Mouse (Mus musculus): Measurements from ENCODE around the gene Tuba1b.

Gene Tuba1b

DNA sequence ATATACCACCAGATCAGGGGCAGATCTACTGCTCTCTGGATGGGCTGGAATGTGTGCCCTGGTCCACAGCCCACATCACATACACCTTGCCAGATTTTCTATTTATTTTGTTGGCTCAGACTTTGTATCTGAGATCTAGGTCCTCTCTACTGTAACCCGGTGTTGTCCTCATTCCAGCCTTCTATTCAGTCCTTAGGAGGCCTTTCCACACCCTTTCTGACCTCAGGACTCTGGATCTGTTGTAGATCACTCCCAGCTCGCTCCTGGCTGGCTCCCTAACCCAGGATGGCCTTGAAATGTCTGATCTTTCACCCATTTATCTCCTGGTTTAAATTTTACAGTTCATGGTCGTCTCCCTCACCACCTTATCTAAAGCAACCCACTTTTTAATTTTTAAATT, 9.7 kb downstream of the Tuba1b start:
- WGBS, result 90% methylated on average over 3 of the region's 3 CpGs

DNA sequence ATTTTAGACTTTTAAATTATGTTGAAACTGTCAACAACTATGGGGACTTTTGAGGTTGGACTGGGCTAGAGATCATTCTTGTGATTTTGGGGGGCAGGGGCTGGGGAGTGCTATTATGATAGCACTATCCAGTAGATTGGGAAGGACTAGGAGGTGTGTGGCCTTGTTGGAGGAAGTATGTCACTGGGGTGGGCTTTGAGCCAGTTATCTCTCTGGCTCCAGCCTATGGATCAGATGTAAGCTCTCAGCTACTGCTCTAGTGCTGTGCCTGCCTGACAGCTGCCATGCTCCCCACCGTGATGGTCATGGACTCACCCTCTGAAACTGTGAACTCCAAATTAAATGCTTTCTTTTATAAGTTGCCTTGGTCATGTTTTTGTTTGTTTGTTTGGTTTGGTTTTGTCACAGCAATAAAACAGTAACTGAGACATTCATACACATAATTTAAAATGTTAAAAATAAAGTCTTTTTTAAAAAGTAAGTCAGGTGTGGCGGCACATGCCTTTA, 11.3 kb downstream of the Tuba1b start:
- WGBS, result 83% methylated on average over 2 of the region's 2 CpGs

DNA sequence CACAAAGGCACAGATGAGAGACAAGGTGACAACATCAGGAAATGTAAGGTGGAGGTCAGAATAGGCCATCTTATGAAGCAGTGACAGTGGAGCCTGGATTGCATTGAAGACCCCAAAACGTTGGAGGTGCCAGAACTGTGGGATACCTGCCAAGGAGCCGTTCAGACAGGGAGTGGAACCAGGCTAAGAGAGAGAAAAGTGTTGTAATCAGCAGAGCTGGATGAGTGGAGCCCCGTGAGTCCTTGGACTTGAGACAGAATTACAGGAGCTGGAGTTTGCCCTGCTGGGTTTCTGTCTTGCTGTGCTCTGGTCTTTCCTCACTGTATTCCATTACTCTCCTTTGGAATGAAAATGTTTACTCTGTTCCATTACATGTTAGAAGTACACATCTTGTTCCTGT, 11.8 kb downstream of the Tuba1b start:
- 44% methylated on average over 3 of the region's 3 CpGs for WGBS

DNA sequence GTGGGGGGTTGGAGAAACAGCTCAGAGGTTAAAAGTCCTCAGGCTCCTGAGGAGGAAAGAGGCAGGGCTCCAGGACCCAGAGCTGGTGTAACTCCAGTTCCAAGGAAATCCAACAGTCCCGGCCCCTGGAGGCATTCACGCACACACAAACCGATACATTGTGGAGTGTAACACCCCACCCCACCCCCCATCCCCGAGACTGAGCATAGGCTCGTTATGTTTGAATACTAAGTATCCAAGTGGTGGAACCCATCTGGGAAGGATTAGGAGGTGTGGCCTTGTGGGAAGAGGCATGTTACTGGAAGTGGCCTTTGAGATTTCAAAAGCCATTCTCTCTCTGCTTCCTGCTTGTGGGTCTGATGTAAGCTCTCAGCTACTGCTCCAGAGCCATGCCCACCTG, 12.9 kb downstream of the Tuba1b start:
- WGBS, result 69% methylated on average over 5 of the region's 5 CpGs

DNA sequence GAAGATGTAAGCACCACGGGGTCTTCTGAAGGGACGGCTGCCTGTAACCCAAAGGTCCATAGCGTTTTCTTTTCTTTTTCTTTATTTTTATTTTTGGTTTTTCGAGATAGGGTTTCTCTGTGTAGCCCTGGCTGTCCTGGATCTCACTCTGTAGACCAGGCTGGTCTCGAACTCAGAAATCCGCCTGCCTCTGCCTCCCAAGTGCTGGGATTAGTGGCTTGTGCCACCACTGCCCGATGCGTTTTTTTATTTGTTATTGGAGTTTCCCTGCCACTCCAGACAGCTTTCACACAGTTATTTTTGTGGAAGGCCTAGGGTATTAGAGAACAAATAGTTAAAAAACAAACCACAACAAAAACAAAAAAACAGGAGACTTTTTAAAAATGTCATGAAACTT, 15.9 kb downstream of the Tuba1b start:
- WGBS, result 13% methylated on average over 8 of the region's 8 CpGs

DNA sequence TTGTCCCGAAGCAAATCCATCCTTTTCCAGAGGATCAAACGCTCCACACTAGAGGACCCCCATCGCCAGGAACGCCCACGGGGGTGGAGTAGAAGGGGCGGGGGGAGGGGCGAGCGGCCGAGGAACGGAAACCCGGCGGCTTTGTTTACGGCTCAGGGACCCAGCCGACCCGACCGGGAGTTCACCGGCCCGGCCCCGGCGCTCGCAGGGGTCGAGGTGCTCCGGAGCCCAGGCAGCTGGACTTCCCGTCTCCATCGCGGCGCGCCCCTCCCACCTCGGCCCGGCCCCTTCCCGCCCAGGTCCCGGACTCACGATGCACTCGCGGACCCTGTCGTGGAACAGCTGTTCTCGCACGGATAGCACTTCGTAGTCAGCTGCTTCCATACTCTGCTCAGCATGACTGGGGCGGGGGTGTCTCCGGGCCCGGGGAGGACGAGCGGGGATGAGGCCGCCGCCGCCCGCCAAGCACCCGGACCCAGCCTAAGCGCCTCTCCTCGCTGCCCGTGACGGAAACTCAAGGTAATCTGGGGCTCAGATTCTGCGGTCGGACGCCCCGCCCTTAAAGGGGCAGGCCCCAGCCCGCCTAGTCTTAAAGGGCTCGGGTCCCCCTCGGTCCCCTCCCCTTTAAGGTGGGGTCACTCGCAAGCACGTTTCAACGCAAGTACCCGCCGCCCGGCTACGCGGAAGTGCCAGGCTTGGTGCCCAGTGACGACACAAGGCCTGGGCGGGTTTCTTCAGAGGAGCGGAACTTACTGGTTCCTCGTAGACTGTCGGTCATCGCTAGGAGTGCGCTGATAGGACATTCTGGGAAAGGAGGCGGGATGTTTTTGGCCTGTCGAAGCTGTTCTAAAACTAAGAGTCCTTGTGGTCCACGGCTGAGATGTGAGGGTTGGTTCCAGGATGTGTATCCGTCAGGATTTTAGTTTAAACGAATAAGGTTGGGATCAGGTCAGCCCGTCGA, 16.5 kb downstream of the Tuba1b start, which contains the start of gene Lmbr1l:
Lmbr1l (minus strand) TSS at position 694 of the 961 bp plus-strand sequence.
- WGBS, result under 1% methylated on average over 82 of the region's 82 CpGs

DNA sequence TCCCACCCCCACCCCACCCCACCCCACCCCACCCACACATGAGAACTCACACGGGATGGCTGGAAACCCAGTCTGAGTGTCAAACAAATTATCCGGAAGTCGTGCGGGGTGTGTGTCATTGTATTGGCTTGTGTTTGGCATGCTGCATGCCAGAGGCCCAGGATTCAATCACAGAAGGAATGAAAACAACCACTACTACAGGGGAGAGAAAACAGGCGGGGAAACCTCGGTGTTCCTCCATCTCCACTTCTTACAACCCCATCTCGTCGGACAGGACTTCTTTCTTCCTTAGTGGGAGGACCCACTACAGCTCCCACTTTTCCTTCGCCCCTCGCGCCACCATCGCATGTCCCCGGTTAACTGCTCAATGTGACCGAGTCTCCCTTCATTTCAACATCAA, 17.3 kb downstream of the Tuba1b start:
- under 1% methylated on average over 14 of the region's 14 CpGs for WGBS

DNA sequence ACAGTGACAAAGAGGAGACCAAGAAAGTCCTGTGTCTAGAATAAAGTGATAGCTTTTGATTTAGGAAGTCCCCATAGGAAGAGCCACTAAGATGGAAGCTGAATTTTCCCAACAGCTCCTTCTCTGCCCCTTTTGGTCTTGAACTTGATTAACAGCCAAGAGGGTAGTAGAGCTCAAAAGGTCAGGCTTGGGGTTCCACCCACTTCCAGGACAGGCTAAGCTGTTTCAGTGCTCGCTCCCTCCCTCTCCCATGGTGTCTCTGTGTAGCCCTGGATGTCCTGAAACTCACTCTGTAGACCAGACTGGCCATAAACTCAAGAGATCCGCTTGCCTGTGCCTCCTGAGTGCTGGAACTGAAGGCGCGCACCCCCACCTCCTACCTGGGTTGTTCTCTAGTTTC, 18.3 kb downstream of the Tuba1b start:
- WGBS, result 94% methylated on average over 4 of the region's 4 CpGs

DNA sequence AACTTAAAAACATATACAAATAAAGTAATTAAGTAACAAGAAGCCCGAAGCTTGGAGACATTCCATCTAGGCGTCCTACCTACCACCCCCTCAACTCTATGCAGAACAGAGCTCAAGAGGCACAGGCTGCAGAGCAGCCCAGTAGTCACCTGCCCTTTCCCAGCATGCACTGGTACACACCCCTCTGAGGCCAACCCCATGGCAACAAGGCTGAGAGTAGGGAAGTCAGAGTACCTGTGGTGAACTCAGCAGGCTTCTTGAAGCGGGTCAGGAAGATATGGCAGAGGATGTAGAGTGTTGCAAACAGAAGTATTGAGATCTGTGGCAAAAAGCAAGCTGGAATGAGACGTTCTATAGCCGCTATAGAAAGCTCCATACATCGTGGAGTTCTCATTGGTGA, 19.5 kb downstream of the Tuba1b start:
- WGBS, result 84% methylated on average over 6 of the region's 6 CpGs

DNA sequence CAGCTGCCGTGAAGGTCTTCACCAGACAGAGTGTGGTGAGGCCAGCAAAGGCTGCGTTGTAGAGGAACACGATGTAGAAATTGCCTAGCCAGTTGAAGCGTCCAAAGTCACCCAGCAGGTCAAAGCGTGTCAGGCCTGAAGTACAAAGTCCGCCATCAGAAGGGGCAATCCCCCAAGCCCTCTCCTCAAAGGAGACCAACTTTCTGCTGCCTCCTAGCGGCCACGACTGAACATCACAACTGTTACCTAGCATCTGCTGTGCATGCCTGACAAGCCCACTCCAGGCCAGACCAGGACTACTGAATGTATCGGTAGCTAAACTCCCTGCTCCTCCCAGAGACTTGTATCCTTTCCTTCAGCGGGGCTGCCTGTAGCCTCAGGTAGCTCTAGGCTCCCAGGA, 29.7 kb downstream of the Tuba1b start:
- WGBS, result 50% methylated on average over 10 of the region's 10 CpGs

DNA sequence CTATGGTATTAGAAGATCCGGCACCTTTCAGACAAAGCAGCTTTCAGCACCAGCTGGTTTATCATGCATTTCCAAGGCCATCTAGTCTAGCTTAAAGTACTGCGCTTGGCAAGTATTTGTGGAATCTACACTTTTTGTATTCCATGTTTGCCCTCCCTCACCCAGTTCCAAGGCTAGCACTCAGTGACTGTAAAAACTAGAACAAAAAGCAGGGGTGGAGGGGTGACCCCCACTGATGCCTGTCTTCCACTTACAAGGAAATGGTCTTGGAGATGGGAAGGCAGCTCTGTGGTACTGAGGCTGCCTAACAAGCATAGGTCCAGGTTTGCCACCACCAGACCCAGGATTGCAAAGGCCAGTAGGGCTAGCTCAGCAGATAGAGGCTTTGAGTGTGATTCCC, 31.8 kb downstream of the Tuba1b start:
- 86% methylated on average over 2 of the region's 2 CpGs for WGBS

DNA sequence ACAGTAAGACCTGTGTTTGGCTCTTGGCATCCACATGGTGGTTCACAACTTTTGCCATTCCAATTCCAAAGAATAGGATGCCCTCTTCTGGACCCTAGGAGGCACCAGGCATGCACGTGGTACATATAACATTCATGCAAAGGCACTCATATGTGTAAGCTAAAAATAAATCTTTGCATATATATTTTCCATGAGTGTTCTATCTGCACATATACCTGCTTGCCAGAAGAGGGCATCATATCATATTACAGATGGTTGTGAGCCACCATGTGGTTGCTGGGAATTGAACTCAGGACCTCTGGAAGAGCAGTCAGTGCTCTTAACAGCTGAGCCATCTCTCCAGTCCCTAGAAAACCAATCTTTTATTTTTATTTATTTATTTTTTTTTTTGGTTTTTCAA, 32.8 kb downstream of the Tuba1b start:
- 55% methylated on average over 1 of the region's 1 CpGs for WGBS

DNA sequence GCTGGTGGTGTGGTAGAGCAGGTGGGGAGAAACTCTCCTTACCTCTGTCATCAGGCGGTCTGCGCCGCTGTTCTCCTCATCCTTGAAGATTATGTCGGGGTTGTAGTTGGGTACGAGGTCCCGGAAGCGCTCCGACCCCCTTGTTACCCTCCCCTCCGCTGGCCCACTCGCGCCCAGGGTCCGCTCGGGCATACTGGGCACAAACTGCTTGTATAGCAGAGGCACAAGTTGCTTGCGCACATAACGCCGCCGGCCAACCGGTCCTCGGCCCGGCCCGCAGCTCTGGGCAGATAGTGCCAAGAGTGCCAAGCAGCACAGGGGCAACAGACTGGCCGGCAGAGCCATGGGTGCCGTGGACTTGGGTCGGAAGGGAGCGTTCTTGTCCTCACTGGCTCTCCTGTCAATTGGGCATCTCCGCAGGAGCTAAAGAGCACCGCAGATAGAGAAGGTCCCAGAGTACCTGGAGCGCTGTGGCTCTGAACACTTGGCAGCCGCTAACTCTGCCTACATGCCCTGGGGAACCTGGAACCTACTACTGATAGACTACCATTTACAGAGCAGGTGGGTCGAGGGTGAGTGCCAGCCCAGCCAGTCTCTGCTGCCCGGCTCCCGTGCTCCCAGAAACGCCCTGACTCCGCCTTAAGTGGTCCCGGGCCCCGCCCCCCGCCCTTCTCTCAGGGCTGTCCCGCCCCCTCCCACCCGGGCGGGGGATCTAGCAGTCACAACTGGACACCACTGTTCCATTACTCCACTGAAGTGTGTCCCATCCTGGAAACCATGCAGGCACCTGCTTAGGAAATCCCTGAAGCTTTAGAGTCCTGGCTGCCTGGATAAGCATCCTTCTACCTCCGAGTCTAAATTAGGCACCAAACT, 36.2 kb downstream of the Tuba1b start, which contains the start of gene Dhh:
Dhh (minus strand) TSS at position 613 of the 873 bp plus-strand sequence.
- 3% methylated on average over 41 of the region's 41 CpGs for WGBS

DNA sequence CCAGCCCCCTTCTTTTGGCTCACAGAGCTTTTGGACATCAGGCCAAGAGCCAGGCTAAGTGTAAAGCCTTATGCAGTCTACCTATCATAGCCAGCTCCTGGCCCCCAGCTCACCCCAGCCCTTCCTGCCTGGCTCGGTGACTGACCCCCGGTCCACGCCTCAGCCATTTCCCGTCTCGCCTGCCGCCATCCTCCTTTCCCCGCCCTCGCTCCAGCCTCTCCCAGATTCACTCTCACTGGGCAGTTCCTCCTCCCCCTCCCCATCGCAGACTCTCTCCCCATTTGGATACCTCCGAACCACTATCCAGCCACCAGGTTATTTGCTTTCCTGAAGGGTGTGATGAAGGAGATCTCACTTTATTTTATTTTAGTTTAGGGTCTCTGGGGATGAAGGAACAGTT, 36.9 kb downstream of the Tuba1b start:
- 19% methylated on average over 10 of the region's 10 CpGs for WGBS

DNA sequence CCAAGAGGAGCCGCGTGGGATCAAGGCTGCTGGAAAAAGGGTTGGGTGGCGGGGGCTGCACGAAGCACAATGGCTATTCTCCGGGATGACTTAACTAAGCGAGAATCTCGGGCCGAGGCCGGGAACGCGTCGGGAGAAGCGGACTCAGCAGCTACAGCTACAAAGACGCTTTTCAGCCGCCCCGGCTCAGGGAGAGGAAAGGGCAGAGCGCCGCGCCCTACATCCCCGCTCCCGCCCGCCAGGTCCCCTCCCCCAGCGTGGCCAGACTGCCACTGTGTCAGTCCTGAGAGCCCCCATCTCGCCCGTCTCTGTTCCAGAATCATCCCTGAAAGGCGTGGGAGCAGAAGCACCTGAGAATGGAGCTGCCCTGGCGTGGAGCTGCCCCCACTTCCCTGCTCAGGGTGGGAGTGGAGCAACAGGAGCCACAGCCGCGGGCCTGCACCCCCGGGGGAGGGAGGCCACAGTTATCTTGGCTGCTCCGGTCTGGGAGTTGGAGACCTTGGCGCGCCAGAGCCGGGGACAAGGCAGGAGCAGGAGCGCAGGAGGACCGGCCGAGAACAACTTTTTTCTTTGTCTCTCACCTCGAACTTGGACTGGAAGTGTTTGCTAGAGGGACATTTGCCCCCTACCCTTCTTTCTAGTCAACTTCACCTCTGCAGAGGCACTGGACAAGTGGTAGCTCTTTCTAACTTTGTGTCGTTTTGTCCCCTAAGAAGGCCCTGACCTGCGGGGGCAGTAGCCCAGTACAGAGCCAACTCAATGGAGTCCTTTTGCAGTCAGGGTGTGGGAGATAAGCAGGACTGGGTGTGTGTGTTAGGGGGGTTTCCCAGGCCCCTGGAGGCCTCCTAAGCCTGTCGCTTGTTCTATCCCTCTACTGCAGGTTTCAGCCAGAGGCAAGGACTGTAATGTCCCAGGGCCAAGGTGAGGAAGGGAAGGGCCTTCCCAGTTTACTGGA, 38.5 kb downstream of the Tuba1b start:
- 15% methylated on average over 41 of the region's 41 CpGs for WGBS

DNA sequence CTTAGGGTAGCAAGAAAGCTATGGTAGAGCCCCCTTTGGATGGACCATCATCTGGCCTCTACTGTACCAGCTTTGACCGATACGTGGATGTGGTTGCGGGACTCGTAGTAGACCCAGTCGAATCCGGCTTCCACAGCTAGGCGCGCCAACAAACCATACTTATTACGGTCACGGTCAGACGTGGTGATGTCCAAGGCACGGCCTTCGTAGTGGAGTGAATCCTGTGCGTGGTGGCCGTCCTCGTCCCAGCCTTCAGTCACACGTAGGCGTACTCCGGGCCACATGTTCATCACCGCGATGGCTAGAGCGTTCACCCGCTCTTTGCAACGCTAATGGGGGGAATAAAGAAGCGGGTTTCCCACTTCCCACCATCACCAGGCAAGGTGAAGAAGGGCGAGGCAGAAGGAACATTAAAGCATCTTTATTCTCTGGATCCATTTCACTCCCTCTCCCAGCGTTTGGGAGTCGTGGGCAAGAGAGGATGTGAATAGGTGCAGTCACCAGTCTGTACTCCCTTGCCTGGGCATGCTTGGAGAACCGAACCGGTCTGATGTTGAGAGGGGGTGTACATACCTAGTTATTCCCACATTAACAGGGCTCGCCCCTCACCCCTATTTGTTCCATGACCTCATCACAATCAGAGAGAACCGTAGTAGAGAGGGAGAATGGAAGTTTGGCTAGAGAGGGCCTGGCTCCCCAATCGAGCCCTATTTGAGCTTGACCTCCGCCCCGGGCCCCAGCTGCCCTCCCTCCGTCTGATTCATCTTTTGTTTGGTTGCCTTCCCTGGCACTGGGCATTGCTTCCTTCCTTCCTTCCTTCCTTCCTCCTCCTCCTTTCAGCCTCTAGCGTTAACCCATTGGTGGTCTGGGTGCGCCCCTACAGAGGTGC, 39.4 kb downstream of the Tuba1b start:
- WGBS, result 20% methylated on average over 38 of the region's 38 CpGs

DNA sequence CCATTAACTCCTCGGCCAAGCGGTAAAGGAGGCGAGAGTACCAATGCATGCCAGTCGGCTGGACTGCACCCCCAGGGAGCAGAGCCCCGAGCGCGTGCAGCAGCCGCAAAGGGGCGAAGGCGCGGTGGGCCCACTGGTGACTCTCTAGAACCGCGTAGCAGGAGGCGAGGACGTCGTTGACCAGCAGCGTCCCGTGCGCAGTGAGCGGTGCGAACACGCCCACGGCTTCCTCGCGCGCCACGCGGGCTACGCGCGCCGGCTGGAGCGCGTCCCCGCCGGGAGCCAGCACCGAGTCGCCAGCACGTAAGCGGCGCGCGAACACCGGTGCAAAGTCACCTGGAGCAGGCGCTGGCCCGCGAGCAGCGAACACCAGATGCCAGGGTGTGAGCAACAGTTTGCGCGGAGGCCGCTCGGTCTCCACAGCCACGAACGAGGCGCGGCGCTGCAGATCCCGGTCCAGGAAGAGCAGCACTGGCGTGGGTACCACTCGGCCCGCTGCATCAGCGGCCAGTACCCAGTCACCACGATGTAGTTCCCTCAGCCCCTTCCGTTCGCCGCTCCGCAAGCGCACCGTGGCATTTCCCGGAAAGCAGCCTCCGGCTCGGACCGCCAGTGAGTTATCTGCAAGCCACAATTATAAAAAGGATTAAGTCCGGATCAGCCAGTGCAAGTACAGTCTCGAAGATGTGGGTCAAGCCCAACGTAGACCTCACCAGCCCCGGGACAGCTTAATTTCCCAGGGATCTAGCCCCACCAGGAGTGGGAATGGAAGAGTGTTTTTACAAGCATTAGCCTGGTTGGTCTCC, 40.2 kb downstream of the Tuba1b start, which contains the start of gene Rhebl1:
Rhebl1 (minus strand) TSS at position 601 of the 806 bp plus-strand sequence.
- 1% methylated on average over 77 of the region's 77 CpGs for WGBS

DNA sequence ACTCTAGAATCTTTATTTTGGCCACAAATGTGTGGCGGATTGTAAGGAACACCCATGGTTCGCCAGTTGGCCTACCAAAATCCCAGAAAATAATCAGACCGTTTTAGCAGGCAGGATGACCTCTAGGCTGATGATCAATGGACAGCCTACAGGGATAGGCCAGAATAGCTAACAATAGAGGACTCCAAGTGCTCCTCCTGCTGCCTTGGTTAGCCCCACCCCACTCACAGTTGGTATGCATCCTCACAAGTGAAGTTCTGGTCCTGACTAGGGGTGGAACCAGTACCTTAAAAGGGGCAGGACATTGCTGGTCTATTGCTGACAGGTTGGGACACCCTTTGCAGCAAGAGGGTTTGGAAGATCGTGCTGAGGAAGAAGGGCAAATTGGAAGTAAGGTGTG, 41.3 kb downstream of the Tuba1b start:
- 86% methylated on average over 4 of the region's 4 CpGs for WGBS
